Mouse (Mus musculus): ENCODE results near the gene Kl.

The Kl gene

DNA sequence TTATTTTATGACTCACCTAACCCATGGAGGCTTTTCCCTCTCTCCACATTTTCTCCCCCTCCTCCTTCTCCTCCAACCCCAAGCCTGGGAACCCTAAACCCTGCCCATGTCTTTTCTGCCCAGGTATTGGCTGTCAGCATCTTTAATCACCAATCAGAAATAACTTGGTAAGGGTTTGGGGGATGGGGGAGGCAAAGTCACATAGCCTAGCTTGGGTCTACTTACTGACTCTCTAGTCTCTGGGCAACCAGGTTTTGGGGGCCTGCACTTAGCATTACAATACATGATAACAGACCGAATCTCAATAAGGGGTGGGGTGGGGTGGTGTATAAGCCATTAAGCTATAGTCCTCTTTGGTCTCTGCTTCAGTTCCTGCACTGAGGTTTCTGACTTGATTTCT, 10.3 kb downstream of the Kl start:
- DNase-seq (ENCODE audit: low read depth in 1 of 2, low spot score in 2 of 2): no peak

DNA sequence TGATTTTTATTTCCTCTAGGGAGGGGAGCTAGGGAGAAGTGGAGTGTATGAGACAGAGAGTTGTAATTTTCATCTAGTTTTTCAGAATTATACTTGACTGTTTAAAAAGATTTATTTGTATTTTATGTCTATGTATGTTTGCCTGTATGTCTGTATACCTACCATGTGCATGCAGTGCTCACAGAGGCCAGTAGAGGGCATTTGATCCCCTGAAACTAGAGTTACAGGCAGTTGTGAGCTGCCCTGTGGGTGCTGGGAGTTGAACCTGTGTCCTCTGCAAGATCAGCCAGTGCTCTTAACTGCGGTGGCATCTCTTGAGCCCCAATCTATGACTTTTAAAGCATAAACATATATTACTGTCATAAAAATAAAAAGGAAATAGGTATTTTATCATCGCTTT, 15.5 kb downstream of the Kl start:
- no peak for DNase-seq (ENCODE audit: low read depth in 1 of 2, low spot score in 2 of 2)

DNA sequence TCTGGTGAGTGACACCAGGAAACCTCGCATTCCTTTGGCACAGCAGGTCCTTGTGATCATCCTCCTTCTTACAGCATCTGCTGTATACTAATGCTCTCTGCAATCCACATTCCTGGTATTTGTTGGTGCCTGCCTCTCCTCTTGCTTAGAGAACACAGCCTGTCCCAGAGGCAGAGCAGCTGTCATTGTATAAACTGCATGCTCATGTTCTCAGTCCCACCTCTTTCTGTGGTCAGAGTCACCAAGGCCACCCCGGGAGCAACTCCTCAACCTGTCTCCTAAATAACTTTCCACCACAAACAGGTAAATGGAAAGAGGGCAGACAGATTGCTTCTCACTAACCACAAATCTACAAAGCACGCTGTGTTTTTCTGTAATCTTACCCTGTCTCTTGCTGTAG, 18.1 kb downstream of the Kl start:
- no peak for DNase-seq (ENCODE audit: low read depth in 1 of 2, low spot score in 2 of 2)

DNA sequence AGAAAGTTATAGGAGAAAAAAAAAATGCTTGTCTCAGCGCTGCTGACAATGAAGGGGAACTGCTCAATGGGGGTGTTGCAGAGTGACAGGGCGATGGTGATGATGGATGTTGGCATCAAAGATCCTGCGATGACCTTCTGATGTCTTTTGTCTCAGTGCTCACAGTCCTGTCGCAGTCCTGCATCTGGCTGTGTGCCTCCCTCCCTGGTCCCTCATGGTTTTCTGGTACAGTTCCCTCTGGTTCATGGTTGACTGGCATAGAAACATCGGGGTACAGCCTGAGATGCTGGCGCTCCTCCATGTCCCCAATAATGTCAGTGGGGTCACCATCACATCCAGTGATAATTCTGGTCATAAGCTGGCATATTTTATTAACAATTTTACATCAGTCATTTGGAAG, 18.7 kb downstream of the Kl start:
- no peak for DNase-seq (ENCODE audit: low read depth in 1 of 2, low spot score in 2 of 2)

DNA sequence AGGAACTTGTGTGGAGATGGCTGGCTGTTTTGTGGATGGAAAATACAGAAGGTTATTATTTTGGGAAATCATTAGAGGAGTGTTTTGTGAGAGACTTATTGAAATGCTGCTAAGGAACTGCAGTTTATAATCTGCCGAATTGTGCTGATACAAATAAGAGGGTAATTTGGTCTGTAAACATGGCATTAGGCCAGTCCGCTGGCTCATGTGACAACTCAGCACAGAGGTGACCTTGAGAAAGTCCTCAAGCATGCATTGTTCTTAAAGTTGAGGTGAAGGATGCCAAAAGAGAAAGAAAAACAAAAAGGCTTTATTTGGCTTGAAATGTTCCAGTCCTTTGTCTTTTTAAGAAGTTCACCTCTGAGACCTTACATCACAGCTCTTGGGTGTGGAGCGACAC, 21.8 kb downstream of the Kl start:
- DNase-seq (ENCODE audit: low read depth in 1 of 2, low spot score in 2 of 2): no peak

DNA sequence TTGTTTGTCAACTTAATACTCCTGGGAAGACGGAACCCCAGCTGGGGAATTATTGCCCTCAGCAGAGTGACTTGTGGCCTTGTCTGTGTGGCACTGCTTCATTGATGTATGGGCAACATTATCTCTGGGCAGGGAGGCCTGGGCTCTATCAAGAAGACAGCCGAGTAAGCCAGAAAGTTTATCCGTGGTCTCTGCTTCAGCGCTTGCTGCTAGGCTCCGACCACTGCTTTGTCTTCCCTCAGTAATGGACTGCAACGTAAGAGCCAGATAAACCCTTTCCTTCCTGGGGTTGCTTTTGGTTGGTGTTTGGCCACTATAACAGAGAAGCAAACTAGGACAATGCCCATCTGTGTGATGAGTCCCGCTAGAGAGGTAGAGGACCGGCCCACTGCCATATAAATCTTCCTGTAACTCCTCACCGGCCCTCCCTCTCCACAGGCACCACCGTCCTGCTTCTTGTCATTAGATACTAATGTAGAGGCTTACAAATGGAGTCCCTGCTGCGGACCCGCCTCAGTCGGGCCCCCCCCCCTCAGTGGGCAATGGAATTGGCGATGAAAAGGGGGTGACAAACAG, 25.1 kb downstream of the Kl start:
- no peak for DNase-seq (ENCODE audit: low read depth in 1 of 2, low spot score in 2 of 2)

DNA sequence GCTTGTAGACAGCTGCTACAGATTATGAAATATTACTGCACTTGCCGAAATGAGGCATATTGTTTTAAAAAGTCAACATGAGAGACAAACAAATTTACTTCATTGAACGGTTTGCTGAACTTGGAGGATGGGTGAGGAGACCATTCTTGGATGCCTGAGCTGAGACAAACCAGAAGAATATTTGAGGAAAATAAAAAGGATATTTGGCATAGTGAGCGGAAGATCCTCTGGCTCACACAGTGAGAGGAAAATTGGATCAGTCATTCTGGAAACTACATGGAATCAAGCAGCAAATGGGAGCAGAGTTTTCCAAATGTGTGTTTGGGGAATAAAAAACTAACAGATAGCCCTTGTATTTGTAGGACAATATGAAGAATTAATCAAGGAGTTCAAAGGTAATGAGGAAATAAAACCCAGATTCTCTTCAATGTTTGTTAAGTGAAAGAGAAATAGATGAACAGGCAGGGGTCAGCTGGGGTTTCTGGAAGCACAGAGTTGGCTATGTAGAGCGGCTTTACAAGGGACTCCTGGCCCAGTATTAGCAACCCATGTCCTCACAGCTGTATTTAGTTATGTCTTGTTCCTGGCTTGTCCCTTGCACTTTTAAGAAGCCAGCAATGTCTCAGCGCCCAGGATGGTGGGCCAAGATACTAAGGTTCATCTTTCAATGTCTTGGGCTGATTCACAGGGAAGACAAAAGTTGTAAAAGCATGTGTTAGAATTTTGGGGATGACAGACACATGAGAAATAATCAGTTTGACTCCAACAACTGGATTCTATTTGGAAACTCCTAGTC, 27.1 kb downstream of the Kl start:
- DNase-seq (ENCODE audit: low read depth in 1 of 2, low spot score in 2 of 2): no peak

DNA sequence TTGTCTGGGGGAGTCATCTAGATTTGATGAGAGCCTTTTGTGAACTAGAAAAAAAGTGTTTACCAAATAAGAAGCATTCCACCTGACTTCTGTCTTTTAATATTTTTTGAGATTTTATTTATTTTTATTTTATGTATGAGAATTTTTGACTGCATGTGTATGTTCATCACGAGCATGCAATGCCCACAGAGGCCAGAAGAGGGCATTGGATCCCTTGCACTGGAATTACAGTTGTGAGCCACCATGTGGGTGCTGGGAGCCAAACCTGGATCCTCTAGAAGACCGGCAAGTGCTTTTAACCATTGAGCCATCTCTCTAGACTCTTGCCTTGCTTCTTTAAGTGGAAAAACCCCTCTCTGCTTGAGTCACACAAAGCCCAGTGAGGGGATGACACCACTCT, 29.7 kb downstream of the Kl start:
- no peak for DNase-seq (ENCODE audit: low read depth in 1 of 2, low spot score in 2 of 2)

DNA sequence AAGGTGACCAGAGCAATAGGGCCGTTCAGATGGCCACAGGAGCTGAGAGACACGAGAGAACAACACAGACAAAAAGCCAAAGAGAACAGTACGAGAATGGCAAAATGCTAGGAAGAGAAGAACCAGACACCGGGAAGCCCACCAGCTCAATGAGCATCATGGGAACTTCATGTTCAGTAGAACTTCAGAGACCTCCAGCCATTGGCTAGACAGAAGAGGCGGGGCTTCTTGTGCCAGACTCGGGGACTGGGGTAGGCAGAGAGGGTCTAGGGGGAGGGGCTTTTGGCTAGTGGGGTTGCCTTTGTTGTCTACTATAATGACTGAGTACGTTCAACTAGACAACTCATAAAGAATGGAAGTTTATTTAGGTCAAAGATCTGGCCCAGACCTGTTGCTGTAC, 41.7 kb downstream of the Kl start:
- no peak for DNase-seq (ENCODE audit: low read depth in 1 of 2, low spot score in 2 of 2)

DNA sequence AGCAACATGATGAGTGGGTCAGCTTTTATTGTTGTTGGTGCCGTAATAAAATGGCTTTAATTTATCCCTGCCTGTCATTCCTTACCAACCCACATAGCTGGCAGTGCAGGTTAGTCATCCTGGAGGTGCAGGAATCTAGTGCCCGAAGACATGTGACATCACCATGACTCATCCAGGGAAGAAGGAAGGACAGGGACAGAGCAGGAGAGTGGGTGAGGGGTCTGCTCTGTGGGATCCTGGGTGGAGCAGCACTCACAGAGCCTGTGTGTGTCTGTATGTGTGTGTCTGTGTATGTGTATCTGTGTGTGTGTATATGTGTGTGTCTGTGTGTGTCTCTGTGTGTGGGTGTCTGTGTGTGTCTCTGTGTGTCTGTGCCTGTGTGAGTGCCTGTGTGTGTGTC, 44.2 kb downstream of the Kl start:
- DNase-seq (ENCODE audit: low read depth in 1 of 2, low spot score in 2 of 2): no peak

DNA sequence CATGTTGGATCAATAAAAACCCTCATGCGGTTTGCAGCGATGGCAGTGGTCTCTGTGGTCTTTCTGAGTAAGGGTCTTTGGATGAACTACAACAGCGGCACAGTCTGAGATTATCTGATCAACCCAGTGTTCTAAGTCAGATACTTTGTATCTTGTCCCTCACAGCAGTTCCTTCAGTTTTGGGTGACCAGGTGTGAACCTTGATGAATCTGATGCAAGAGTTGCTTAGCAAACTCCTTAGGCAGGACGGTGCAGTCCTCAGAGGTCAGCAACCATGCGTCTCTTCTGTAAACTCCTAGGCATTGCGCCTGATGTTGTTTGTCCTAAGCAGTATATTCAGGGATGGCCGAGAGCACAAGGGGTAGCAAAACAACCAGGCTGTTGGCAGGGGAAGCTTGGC, 48.7 kb downstream of the Kl start:
- DNase-seq (ENCODE audit: low read depth in 1 of 2, low spot score in 2 of 2): no peak

DNA sequence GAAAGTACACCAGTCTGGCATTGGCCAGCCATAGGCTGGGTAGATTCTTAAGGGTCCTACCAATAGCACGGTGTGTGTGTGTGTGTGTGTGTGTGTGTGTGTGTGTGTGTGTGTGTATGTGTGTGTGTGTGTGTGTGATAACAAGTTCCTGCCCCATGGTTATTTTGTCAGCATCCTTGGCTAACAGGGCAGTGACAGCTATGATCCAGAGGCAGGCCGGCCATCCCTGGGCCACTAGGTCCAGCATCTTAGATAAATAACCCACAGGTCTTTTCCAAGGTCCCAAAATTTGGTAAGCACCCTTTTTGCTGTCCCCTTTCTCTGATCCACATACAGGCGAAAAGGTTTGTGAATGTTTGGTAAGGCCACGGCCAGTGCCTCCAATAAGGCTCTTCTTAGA, 49.6 kb downstream of the Kl start:
- DNase-seq (ENCODE audit: low read depth in 1 of 2, low spot score in 2 of 2): no peak

DNA sequence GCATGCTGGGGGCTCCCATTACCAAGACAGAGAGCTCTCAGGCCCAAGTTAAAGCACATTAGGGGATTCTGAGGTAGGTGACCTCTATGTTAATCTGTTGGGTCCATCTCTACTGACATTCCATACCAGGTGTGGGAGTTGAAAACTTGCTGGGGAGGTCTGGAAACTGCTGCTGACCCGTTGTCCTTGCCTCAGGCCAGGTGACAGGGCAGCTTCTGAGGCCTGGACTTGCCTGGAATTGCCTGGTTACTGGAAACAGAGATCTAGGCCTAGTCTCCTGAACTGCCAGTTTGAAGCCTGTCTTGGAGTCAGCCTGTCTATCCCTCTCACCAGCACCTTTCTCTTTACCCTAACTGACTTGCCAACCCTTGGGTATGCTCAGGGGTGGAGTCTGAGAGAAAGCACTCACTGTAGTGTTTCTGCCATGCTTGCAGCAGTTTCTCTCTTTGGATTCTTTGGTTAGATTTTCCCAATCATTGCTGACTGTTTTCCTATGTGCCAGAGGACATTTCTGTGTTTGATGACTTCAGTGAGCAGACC, 51.9 kb downstream of the Kl start:
- DNase-seq (ENCODE audit: low read depth in 1 of 2, low spot score in 2 of 2): no peak

DNA sequence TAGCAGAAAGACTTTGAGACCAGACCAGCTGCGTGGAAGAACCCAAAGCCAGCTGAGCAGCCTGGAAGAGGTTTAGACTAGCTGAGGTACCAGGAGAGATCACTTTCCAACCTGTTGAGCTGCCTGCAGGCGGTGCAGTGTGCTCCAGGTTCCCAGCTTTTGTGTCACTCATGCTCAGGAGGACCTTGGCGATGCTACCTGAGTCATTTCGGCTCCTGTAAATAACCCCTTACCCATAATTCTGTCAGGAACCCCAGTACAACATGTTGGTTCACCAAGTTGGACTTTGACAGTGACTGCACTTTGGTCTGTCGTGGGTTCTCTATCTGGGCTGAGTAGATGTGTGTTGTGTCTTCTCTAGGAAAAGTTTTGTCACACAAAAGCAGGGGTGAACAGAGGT, 66.0 kb downstream of the Kl start:
- DNase-seq (ENCODE audit: low read depth in 1 of 2, low spot score in 2 of 2): no peak

DNA sequence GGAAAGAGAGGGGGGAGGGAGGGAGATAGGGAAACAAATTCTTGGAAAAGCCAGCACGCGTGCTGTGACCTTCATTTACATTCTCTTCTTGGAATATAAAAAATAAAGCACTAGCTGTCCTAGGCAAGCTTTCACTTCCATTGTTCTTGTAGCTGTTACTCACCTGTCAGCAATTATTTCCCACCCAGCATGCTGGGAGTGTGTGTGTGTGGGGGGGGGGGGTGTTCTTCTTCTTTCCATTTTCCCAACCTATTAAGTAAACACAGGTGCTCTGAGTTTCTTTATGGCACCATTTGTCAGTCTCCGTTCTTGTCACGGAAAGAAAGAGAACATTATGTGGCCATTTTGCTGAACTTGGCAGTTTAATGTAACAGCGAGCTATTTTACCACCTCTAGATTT, 66.6 kb downstream of the Kl start:
- DNase-seq (ENCODE audit: low read depth in 1 of 2, low spot score in 2 of 2): no peak

DNA sequence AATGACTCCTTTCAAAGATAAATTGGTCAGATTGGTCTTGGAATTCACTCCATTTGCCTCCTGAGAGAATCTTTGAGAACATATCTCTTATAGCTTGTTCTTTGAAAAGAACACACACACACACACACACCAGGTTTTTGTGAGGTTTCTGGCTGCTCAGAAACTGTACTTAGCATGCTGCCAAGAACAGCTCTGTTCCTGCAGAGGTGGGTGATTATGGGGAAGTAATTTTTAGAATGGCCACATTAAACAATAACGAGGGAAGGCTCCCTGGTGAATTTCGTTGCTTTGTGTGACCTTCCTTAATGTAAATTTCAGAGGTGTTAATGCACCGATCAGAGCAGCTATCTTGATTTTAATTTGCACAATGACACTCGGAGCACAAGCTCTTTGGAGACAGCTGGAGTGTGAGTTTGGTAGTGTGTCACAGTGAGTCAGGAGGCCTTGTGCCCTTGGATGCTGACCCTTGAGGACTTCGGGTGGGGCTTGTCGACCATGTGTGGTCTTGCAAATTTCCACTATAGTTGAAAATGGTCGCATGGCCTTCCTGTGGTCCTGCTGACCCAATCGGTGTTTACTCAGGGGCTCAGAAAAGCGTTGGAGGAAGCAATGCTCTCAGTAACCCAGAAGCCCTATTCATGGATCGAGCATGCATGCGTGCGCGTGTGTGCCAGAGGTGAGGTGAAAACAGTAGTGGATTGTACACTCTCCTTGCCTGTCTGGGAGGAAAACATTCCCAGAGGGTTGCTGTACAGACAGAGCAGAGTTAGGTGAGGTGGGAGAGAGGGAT, 67.8 kb downstream of the Kl start:
- no peak for DNase-seq (ENCODE audit: low read depth in 1 of 2, low spot score in 2 of 2)

DNA sequence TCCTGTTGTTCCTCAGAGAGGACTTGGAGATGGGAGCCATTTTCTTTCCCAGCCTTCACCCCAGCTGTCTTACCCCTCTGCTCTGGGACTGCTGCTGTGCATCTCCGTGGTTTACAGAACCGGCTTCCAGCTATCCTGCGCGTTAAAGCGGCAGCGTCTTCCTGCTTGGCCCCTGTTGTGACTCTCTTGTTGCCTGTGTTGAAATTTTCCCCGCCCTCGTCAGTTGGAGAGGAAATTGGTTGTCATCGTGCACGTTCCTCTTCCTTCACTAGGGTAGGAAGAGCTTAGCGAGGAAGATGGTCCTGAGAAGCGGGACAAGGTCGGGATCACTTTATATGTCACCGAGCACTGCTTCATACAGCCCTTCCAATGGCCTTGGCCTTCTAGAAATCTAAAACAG, 68.4 kb downstream of the Kl start:
- no peak for DNase-seq (ENCODE audit: low read depth in 1 of 2, low spot score in 2 of 2)

DNA sequence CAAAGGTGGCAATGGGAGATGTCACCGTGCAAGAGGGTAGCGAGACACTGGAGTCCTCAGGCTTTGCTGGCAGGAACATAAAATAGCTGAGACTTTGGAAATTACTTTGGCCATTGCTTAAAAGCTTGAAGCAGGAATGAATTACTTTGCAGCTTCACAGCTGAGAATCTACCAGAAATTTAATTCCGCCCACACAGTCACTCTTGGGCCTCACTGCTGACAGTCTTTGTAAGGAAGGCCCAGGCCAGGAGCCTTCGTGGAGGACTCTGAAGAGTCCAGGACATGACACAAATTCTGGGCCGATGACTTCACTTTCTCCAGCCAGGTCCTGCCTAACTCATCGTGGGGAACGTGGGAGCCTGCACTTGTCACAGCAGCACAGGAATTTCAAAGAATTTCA, 69.6 kb downstream of the Kl start:
- no peak for DNase-seq (ENCODE audit: low read depth in 1 of 2, low spot score in 2 of 2)

DNA sequence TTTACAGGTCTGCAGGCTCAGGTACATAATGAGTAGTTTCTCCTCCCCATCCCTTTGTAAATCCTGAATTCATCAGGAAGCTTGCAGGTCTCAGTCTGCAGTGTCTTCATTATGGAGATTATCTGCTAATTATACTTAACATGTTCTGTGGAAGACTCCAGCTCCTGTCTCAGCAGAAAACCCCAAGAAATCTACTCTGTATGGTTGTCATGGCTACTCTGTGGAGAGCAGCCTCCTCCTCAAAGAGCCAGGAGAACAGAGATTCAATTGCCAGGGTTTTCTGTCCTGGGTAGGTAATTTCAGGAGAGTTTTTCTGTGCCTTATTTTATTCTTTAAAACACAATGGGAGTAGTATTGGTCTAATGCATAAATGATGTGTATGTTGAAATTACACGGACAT, 70.5 kb downstream of the Kl start:
- no peak for DNase-seq (ENCODE audit: low read depth in 1 of 2, low spot score in 2 of 2)

DNA sequence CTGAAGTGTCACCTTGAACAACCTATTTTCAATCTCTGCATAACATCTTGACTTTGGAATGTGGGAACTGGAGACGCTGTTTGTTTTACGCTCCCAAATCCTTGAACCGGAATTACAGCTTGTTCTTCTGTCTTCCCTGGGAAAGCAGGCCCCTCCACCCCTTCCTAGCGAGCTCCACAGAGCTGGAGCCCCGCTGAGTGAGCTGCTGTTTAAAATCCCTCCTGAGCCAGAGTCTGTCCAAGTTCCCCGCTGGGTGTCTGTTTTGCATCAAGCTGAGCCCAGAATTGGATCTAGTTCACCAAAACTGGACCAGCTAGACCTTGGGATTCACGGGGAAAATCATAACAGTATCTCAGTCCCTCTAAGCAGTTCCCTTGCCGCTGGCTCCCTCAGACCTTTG, 71.1 kb downstream of the Kl start:
- DNase-seq (ENCODE audit: low read depth in 1 of 2, low spot score in 2 of 2): no peak

DNA sequence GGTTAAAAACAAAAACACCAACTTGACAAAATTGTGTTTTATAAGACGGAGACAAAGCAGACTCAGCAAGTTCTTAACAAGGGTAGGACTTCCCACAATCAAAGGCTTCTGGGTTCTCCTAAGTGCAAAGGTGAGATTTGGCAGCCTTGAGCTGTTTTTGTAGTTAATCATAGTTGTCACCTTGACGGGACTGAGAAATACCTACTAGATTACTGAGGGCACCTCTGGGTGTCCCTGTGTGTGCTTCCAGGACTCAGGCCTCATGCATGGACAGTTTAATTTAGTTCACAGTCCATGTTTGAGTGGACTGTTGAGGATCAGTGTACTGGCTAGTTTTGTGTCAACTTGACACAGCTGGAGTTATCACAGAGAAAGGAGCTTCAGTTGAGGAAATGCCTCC, 72.1 kb downstream of the Kl start:
- DNase-seq (ENCODE audit: low read depth in 1 of 2, low spot score in 2 of 2): no peak

DNA sequence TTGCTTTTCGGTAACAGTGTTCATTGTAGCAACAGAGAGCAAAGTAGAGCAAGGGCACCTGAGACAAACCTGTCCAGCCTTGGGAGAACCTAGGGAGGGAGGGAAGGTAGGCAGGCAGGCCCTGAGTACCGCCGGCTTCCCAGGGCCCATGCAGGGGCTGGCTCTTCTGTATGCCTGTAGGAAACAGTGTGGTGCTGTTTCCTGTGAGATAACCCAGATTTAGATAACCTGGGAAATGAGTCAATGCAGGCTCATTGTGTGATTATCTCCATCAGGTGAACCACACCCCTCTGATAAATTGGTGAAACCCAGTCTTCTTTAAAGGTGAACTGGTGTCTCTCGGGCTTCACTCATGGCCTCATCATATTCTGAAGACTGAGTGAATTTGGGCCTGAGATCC, 73.7 kb downstream of the Kl start:
- DNase-seq (ENCODE audit: low read depth in 1 of 2, low spot score in 2 of 2): no peak
